Comparison of ENCODE assay signal across 8 mouse cellular contexts in genomic region chr13:43559711-43560457, GRCm38 (mm10). TPM values are rescaled to one million over a fixed set of nuclear protein-coding genes. Genes with fewer than 3 reads are reported as not detected.
A peak's percentile ranks its signal among the peaks of the same experiment; 100 is the strongest.
DNase-seq lines count a peak whose midpoint lies in the region; ATAC-seq and TF ChIP-seq lines count a peak whose summit lies in the region.

Mcur1 (minus strand) TSS chr13:43560191.

- peak within 1 kb of the TSS; percentile 97 for H3K4me2 ChIP-seq in hindbrain, embryonic 16.5 days (ENCODE audit: low read length)

- peak within 1 kb of the TSS; percentile 99 for H3K27ac ChIP-seq in gastrocnemius, adult 2 months
- peak within 1 kb of the TSS; percentile 91 for H3K27ac ChIP-seq in hindbrain, embryonic 16.5 days (ENCODE audit: low read depth, low read length)
- H3K27ac ChIP-seq in left cerebral cortex, adult 2 months: peak within 1 kb of the TSS; percentile 95
- peak within 1 kb of the TSS; percentile 91 for H3K27ac ChIP-seq in macrophage

- ATAC-seq in activated CD4-positive, CD25-positive, alpha-beta regulatory T cell, adult 4 months: peak; percentile 92
- ATAC-seq in common myeloid progenitor, adult 5-6 weeks (replicated peaks; ENCODE audit: low read depth, poor library complexity, severe bottlenecking): peak; percentile 95
- peak; percentile 95 for ATAC-seq in hindbrain, embryonic 16.5 days

- H3K79me2 ChIP-seq in macrophage (ENCODE audit: inconsistent target): peaks cover 40% of the 10 kb centered on the region

- WGBS in hindbrain, embryonic 16.5 days: under 1% methylated on average over 76 of the region's 100 CpGs
- under 1% methylated on average over 89 of the region's 100 CpGs for WGBS in macrophage (ENCODE audit: missing documents)

- H3K9me3 ChIP-seq in hindbrain, embryonic 16.5 days (ENCODE audit: control insufficient read depth, low read length): no peaks in the 10 kb centered on the region

- peak; percentile 99 for DNase-seq in gastrocnemius, adult 2 months
- DNase-seq in left cerebral cortex, adult 2 months (ENCODE audit: extremely low spot score in 1 of 2, low spot score in 2 of 2): peak; percentile 87 to 88
- peak; percentile 82 for DNase-seq in retina, postnatal 7 days (ENCODE audit: low read depth, low spot score)
- peak; percentile 87 for DNase-seq in urinary bladder, adult 2 months (ENCODE audit: low spot score)

- no peak for TF ChIP-seq CTCF in gastrocnemius, adult 2 months (IDR thresholded peaks at IDR 0.05)
- TF ChIP-seq CTCF in left cerebral cortex, adult 2 months (IDR thresholded peaks at IDR 0.05): no peak

- H3K4me3 ChIP-seq in gastrocnemius, adult 2 months: peak within 1 kb of the TSS; percentile 96
- H3K4me3 ChIP-seq in hindbrain, embryonic 16.5 days (ENCODE audit: low read length): peak within 1 kb of the TSS; percentile 75
- H3K4me3 ChIP-seq in left cerebral cortex, adult 2 months: peak within 1 kb of the TSS; percentile 71
- H3K4me3 ChIP-seq in macrophage (ENCODE audit: inconsistent target): peak within 1 kb of the TSS; percentile 61

- no peaks in the 10 kb centered on the region for H3K36me3 ChIP-seq in hindbrain, embryonic 16.5 days (ENCODE audit: control insufficient read depth, insufficient read depth, low read length)
- H3K36me3 ChIP-seq in macrophage (ENCODE audit: inconsistent target): no peaks in the 10 kb centered on the region

- peaks cover 13% of the 10 kb centered on the region for H3K4me1 ChIP-seq in hindbrain, embryonic 16.5 days (ENCODE audit: control insufficient read depth, insufficient read depth, low read depth, low read length)

- intact Hi-C loops in gastrocnemius, adult 2 months (cut with DNase I): loop anchor here (5.0 kb wide), 1 partner anchor 78 kb away; the partner anchor contains the start of gene Ranbp9
- intact Hi-C loops in left cerebral cortex, adult 2 months (cut with DNase I): loop anchor here (5.0 kb wide), 1 partner anchor 388 kb away; the partner anchor contains the start of gene Tbc1d7

- H3K27me3 ChIP-seq in hindbrain, embryonic 16.5 days (replicated peaks; ENCODE audit: control insufficient read depth, insufficient read depth, low read length): no peaks in the 10 kb centered on the region

- H3K9ac ChIP-seq in hindbrain, embryonic 16.5 days (ENCODE audit: low read depth, low read length): peak within 1 kb of the TSS; percentile 83

RNA-seq across cellular contexts. Expression of gene Mcur1, which starts in this region (rescaled TPM):
- 10 to 100 TPM; 11.0 to 11.2 TPM for polyA plus RNA-seq in activated CD4-positive, CD25-positive, alpha-beta regulatory T cell, adult 4 months (2017; shearing (Covaris generic))
- total RNA-seq in common myeloid progenitor, adult 5-6 weeks (2017): 18.7 and 20.2 TPM in 2 replicates
- 10 to 100 TPM; 30.4 to 36.1 TPM for total RNA-seq in gastrocnemius, adult 2 months (2021)
- polyA plus RNA-seq in hindbrain, embryonic 16.5 days (2015; fragmentation: Nextera tagmentation; extraction: Ambion mirVana): 6.2 and 8.0 TPM in 2 replicates
- total RNA-seq in left cerebral cortex, adult 2 months (2021): 10 to 100 TPM; 15.8 to 17.8 TPM
- total RNA-seq in macrophage (2018; cell fraction: chromatin; rRNA removed): 10 to 100 TPM in 25 of 26 experiments, 1 to 10 TPM in 1; 8.7 to 88.5 (median 50.2) TPM
- 10 to 100 TPM; 31.4 to 49.8 (median 38.5) TPM for total RNA-seq in macrophage (2018; cell fraction: cytosol; rRNA removed)
- 10 to 100 TPM; 12.0 to 66.7 (median 41.0) TPM for total RNA-seq in macrophage (2018; cell fraction: nucleus; rRNA removed)
- 27.6 to 32.3 TPM (median 29.1 TPM) in 3 replicates for polyA plus RNA-seq in macrophage (2018)
- 15.7 and 18.1 TPM in 2 replicates for polyA plus RNA-seq in urinary bladder, adult 2 months (2012; rRNA removed)

Comparison
In these comparisons a context has a peak if more than half of its experiments do, and no peak if none do; other contexts are left out.
1. Peak in every context shown above with its lines: DNase-seq, ATAC-seq, H3K4me3 ChIP-seq and H3K27ac ChIP-seq.